23 mouse cellular contexts compared by ENCODE assay signal in genomic region chr15:81227275-81227674, GRCm38 (mm10). TPM values are rescaled to one million over a fixed set of nuclear protein-coding genes. Genes with fewer than 3 reads are reported as not detected.
DNase-seq lines count a peak whose midpoint lies in the region; ATAC-seq and TF ChIP-seq lines count a peak whose summit lies in the region.
"Had no signal": no experiment of that assay in that cellular context is flagged by ENCODE, and none has a peak within 500 bp of the region (broad histone marks: within the 10 kb centered on the region; RNA-seq: fewer than 3 reads in every experiment).

No protein-coding gene starts in this region.

- no peaks in the 10 kb centered on the region for H3K27me3 ChIP-seq in midbrain, embryonic 11.5 days (ENCODE audit: control insufficient read depth, insufficient read depth, low read length)
- no peaks in the 10 kb centered on the region for H3K27me3 ChIP-seq in midbrain, embryonic 15.5 days (replicated peaks)
- H3K27me3 ChIP-seq in myocyte (ENCODE audit: control insufficient read depth, insufficient read depth, insufficient read length), result no peaks in the 10 kb centered on the region
- H3K27me3 ChIP-seq: embryonic facial prominence, embryonic 12.5 days; forebrain, embryonic 13.5 days; forebrain, embryonic 15.5 days; Patski had no signal

- TF ChIP-seq CTCF in gastrocnemius, adult 2 months (IDR thresholded peaks at IDR 0.05), result no peak

- H3K27ac ChIP-seq in gastrocnemius, adult 2 months, result peak overlapping the region; percentile 69
- no peak overlapping the region for H3K27ac ChIP-seq in midbrain, embryonic 11.5 days (ENCODE audit: low read depth, low read length)
- no peak overlapping the region for H3K27ac ChIP-seq in midbrain, embryonic 15.5 days
- H3K27ac ChIP-seq: embryonic facial prominence, embryonic 10.5 days; embryonic facial prominence, embryonic 12.5 days; forebrain, embryonic 13.5 days; forebrain, embryonic 15.5 days had no signal

- no peaks in the 10 kb centered on the region for H3K79me2 ChIP-seq in myocyte (ENCODE audit: control insufficient read depth, insufficient read depth)

- no peak overlapping the region for H3K4me3 ChIP-seq in gastrocnemius, adult 2 months
- H3K4me3 ChIP-seq in midbrain, embryonic 11.5 days (ENCODE audit: low read depth, low read length), result no peak overlapping the region
- H3K4me3 ChIP-seq in midbrain, embryonic 15.5 days, result no peak overlapping the region
- no peak overlapping the region for H3K4me3 ChIP-seq in myocyte
- H3K4me3 ChIP-seq: embryonic facial prominence, embryonic 10.5 days; embryonic facial prominence, embryonic 12.5 days; forebrain, embryonic 13.5 days; forebrain, embryonic 15.5 days had no signal

- DNase-seq in gastrocnemius, adult 2 months, result no peak
- DNase-seq in gastrocnemius, postnatal 36 days, result no peak
- DNase-seq in midbrain, embryonic 11.5 days (ENCODE audit: low spot score, missing footprints), result peak; percentile 64
- DNase-seq: adrenal gland, adult 8-10 months; adrenal gland, postnatal 14 days; adrenal gland, postnatal 36 days; B cell, adult 2 months; cerebellum, adult 11-12 months; cerebellum, adult 2 months; cerebellum, adult 9-10 months; cerebellum, postnatal 10 days; cerebellum, postnatal 25 days had no signal

- TF ChIP-seq POLR2A in myocyte (IDR thresholded peaks at IDR 0.05; ENCODE audit: insufficient read length, low read depth), result no peak

- H3K4me2 ChIP-seq in midbrain, embryonic 11.5 days, result no peak overlapping the region
- H3K4me2 ChIP-seq in midbrain, embryonic 15.5 days, result no peak overlapping the region
- H3K4me2 ChIP-seq in myocyte (ENCODE audit: low read depth), result peak overlapping the region; percentile 56
- H3K4me2 ChIP-seq: embryonic facial prominence, embryonic 12.5 days; forebrain, embryonic 13.5 days; forebrain, embryonic 15.5 days had no signal

- 84% methylated on average over 3 of the region's 3 CpGs for WGBS in midbrain, embryonic 11.5 days
- WGBS in midbrain, embryonic 15.5 days, result 85% methylated on average over 3 of the region's 3 CpGs

- H3K9me3 ChIP-seq in midbrain, embryonic 11.5 days (ENCODE audit: control insufficient read depth, low read length), result no peaks in the 10 kb centered on the region
- H3K9me3 ChIP-seq in midbrain, embryonic 15.5 days, result no peaks in the 10 kb centered on the region
- H3K9me3 ChIP-seq: embryonic facial prominence, embryonic 10.5 days; embryonic facial prominence, embryonic 12.5 days; forebrain, embryonic 13.5 days; forebrain, embryonic 15.5 days; G1E had no signal

- no peak overlapping the region for H3K9ac ChIP-seq in midbrain, embryonic 11.5 days (ENCODE audit: low read length)
- no peak overlapping the region for H3K9ac ChIP-seq in midbrain, embryonic 15.5 days
- H3K9ac ChIP-seq: embryonic facial prominence, embryonic 12.5 days; forebrain, embryonic 13.5 days; forebrain, embryonic 15.5 days had no signal

- no peak overlapping the region for H3ac ChIP-seq in myocyte (ENCODE audit: control insufficient read depth, insufficient read length)

- intact Hi-C loops in gastrocnemius, adult 2 months (cut with DNase I), result no loop called here
- intact Hi-C loops in gastrocnemius, postnatal 36 days (cut with DNase I), result no loop called here

- peaks cover 3% of the 10 kb centered on the region; the same call in 1 of the 2 replicates for H3K4me1 ChIP-seq in midbrain, embryonic 11.5 days (ENCODE audit: control insufficient read depth, insufficient read depth, low read length)
- no peaks in the 10 kb centered on the region for H3K4me1 ChIP-seq in midbrain, embryonic 15.5 days
- H3K4me1 ChIP-seq: embryonic facial prominence, embryonic 10.5 days; embryonic facial prominence, embryonic 12.5 days; forebrain, embryonic 15.5 days had no signal

- H3K36me3 ChIP-seq in midbrain, embryonic 11.5 days (ENCODE audit: control insufficient read depth, insufficient read depth, low read length), result no peaks in the 10 kb centered on the region
- H3K36me3 ChIP-seq in midbrain, embryonic 15.5 days (replicated peaks), result no peaks in the 10 kb centered on the region
- H3K36me3 ChIP-seq in myocyte (ENCODE audit: control insufficient read depth, insufficient read depth), result no peaks in the 10 kb centered on the region
- H3K36me3 ChIP-seq: embryonic facial prominence, embryonic 10.5 days; embryonic facial prominence, embryonic 12.5 days; forebrain, embryonic 15.5 days; G1E had no signal

- ATAC-seq in midbrain, embryonic 11.5 days (ENCODE audit: low FRiP score), result no peak
- no peak for ATAC-seq in midbrain, embryonic 15.5 days (replicated peaks)
- ATAC-seq: activated CD4-positive, CD25-positive, alpha-beta regulatory T cell, adult 4 months; CD4-positive, CD25-positive, alpha-beta regulatory T cell, adult 4 months; forebrain, embryonic 13.5 days; forebrain, embryonic 15.5 days; Patski had no signal

TF ChIP-seq in myocyte, 11 proteins besides CTCF, POLR2A, EP300 and RAD21:
- TF ChIP-seq POLR2AphosphoS2 (IDR thresholded peaks at IDR 0.05; ENCODE audit: insufficient read length, low read depth), result no peak
- no peak for TF ChIP-seq MYOD1 (IDR thresholded peaks at IDR 0.05; ENCODE audit: control insufficient read depth in 1 of 3, insufficient read length in 2 of 3, low read depth in 2 of 3)
- no peak for TF ChIP-seq E2F4 (IDR thresholded peaks at IDR 0.05; ENCODE audit: insufficient read depth)
- TF ChIP-seq MYOG (IDR thresholded peaks at IDR 0.05; ENCODE audit: control insufficient read depth in 1 of 3, insufficient read depth in 1 of 3, insufficient read length in 2 of 3, low read depth in 2 of 3), result no peak
- no peak for TF ChIP-seq TCF12 (IDR thresholded peaks at IDR 0.05; ENCODE audit: insufficient read depth, poor library complexity, severe bottlenecking)
- TF ChIP-seq USF1 (IDR thresholded peaks at IDR 0.05; ENCODE audit: low read depth), result no peak
- TF ChIP-seq SRF (IDR thresholded peaks at IDR 0.05; ENCODE audit: control insufficient read depth, insufficient read length, low read depth), result no peak
- TF ChIP-seq TCF3 (IDR thresholded peaks at IDR 0.05; ENCODE audit: insufficient read length, low read depth), result no peak
- no peak for TF ChIP-seq MAX (IDR thresholded peaks at IDR 0.05; ENCODE audit: low read depth)
- no peak for TF ChIP-seq REST (IDR thresholded peaks at IDR 0.05; ENCODE audit: insufficient read depth, insufficient read length)

RNA-seq across cellular contexts. Expression of gene Mchr1, which starts 8.0 kb away (rescaled TPM):
- total RNA-seq in gastrocnemius, adult 2 months (2021), result 1 to 10 TPM; 3.2 to 5.5 TPM
- total RNA-seq in gastrocnemius, postnatal 36 days (2021), result 1 to 10 TPM; 1.4 to 2.4 TPM
- 0.44 and 0.74 TPM in 2 replicates for polyA plus RNA-seq in midbrain, embryonic 11.5 days (2014; fragmentation: Nextera tagmentation; extraction: Ambion mirVana)
- polyA plus RNA-seq in midbrain, embryonic 15.5 days (2015; fragmentation: Nextera tagmentation; extraction: Ambion mirVana), result 5.3 and 5.8 TPM in 2 replicates
- polyA plus RNA-seq in myocyte (2012; fragmentation: generic; extraction: Trizol), result 0.44 TPM
- total RNA-seq: CH12.LX had no signal
- polyA plus RNA-seq: CD4-positive, CD25-positive, alpha-beta regulatory T cell, adult 4 months; G1E had no signal

RNA-seq across cellular contexts. Expression of gene Mrtfa, which starts 36.7 kb away (rescaled TPM):
- total RNA-seq in gastrocnemius, adult 2 months (2021), result 10 to 100 TPM; 18.8 to 28.1 TPM
- 10 to 100 TPM; 17.6 to 21.5 TPM for total RNA-seq in gastrocnemius, postnatal 36 days (2021)
- 20.7 and 21.8 TPM in 2 replicates for polyA plus RNA-seq in midbrain, embryonic 11.5 days (2014; fragmentation: Nextera tagmentation; extraction: Ambion mirVana)
- polyA plus RNA-seq in midbrain, embryonic 15.5 days (2015; fragmentation: Nextera tagmentation; extraction: Ambion mirVana), result 29.6 and 34.4 TPM in 2 replicates
- polyA plus RNA-seq in myocyte (2012; fragmentation: generic; extraction: Trizol), result 36.0 TPM
